Comparison of ENCODE assay signal across 9 mouse cellular contexts in genomic region chr8:112411213-112411612, GRCm38 (mm10).
DNase-seq lines count a peak whose midpoint lies in the region; ATAC-seq and TF ChIP-seq lines count a peak whose summit lies in the region.
"Had no signal": no experiment of that assay in that cellular context is flagged by ENCODE, and none has a peak within 500 bp of the region (broad histone marks: within the 10 kb centered on the region; RNA-seq: fewer than 3 reads in every experiment).

No protein-coding gene starts in this region.

- ATAC-seq in intestine, embryonic 14.5 days (replicated peaks; ENCODE audit: low FRiP score, low TSS enrichment, low read depth): no peak
- ATAC-seq in intestine, embryonic 15.5 days: no peak
- no peak for ATAC-seq in midbrain, postnatal 0 days (ENCODE audit: low FRiP score)

- DNase-seq in intestine, embryonic 14.5 days (ENCODE audit: low spot score): peak; percentile 60
- peak; percentile 21 for DNase-seq in urinary bladder, postnatal 25 days (ENCODE audit: low spot score)
- no peak for DNase-seq in urinary bladder, postnatal 10 days (ENCODE audit: low spot score)
- peak; percentile 25 to 46 for DNase-seq in cerebellum, adult 18-20 months
- DNase-seq in kidney, adult 9 months: peak; percentile 55
- DNase-seq in midbrain, postnatal 0 days (ENCODE audit: low spot score): peak; percentile 36
- no peak for DNase-seq in Muller cell, postnatal 12 days (ENCODE audit: inconsistent ontology term)

- no peaks in the 10 kb centered on the region for H3K4me1 ChIP-seq in intestine, embryonic 14.5 days (replicated peaks; ENCODE audit: control insufficient read depth, insufficient read depth, low read length)
- no peaks in the 10 kb centered on the region for H3K4me1 ChIP-seq in intestine, embryonic 15.5 days (replicated peaks)
- no peaks in the 10 kb centered on the region for H3K4me1 ChIP-seq in midbrain, postnatal 0 days (ENCODE audit: insufficient read depth, low read length)

- H3K27me3 ChIP-seq in intestine, embryonic 14.5 days (replicated peaks; ENCODE audit: control insufficient read depth, insufficient read depth, low read length): no peaks in the 10 kb centered on the region
- H3K27me3 ChIP-seq in intestine, embryonic 15.5 days (replicated peaks): no peaks in the 10 kb centered on the region
- no peaks in the 10 kb centered on the region for H3K27me3 ChIP-seq in midbrain, postnatal 0 days (ENCODE audit: insufficient read depth, low read length)

- H3K9me3 ChIP-seq in intestine, embryonic 14.5 days (ENCODE audit: control insufficient read depth, low read length): no peaks in the 10 kb centered on the region
- H3K9me3 ChIP-seq in intestine, embryonic 15.5 days: no peaks in the 10 kb centered on the region
- no peaks in the 10 kb centered on the region for H3K9me3 ChIP-seq in midbrain, postnatal 0 days (ENCODE audit: low read length)

- H3K36me3 ChIP-seq in intestine, embryonic 14.5 days (ENCODE audit: control insufficient read depth, insufficient read depth, low read length): no peaks in the 10 kb centered on the region
- H3K36me3 ChIP-seq in intestine, embryonic 15.5 days: no peaks in the 10 kb centered on the region
- H3K36me3 ChIP-seq in midbrain, postnatal 0 days (ENCODE audit: insufficient read depth, low read length): no peaks in the 10 kb centered on the region

- 19% methylated on average over 6 of the region's 6 CpGs for WGBS in intestine, embryonic 14.5 days
- 16% methylated on average over 6 of the region's 6 CpGs for WGBS in intestine, embryonic 15.5 days
- 30% methylated on average over 6 of the region's 6 CpGs for WGBS in midbrain, postnatal 0 days

- no peak overlapping the region for H3K27ac ChIP-seq in intestine, embryonic 14.5 days (ENCODE audit: low read depth)
- H3K27ac ChIP-seq in intestine, embryonic 15.5 days: no peak overlapping the region
- no peak overlapping the region for H3K27ac ChIP-seq in midbrain, postnatal 0 days (ENCODE audit: low read depth, low read length)

- no peak overlapping the region for H3K4me3 ChIP-seq in intestine, embryonic 14.5 days (ENCODE audit: low read depth, low read length)
- no peak overlapping the region for H3K4me3 ChIP-seq in intestine, embryonic 15.5 days (replicated peaks)
- no peak overlapping the region for H3K4me3 ChIP-seq in midbrain, postnatal 0 days (ENCODE audit: low read depth, low read length)
- H3K4me3 ChIP-seq: erythroblast, embryonic 14.5 days had no signal

- H3K9ac ChIP-seq in intestine, embryonic 14.5 days (ENCODE audit: low read length): no peak overlapping the region
- H3K9ac ChIP-seq in intestine, embryonic 15.5 days: no peak overlapping the region
- H3K9ac ChIP-seq in midbrain, postnatal 0 days (replicated peaks; ENCODE audit: low read length, poor library complexity, severe bottlenecking): no peak overlapping the region

- no peak overlapping the region for H3K4me2 ChIP-seq in intestine, embryonic 14.5 days (ENCODE audit: low read length)
- H3K4me2 ChIP-seq in intestine, embryonic 15.5 days (replicated peaks): no peak overlapping the region
- no peak overlapping the region for H3K4me2 ChIP-seq in midbrain, postnatal 0 days (ENCODE audit: low read depth, low read length, poor library complexity, severe bottlenecking)

- TF ChIP-seq CTCF in midbrain, postnatal 0 days (IDR thresholded peaks at IDR 0.05): peak; percentile 61

Comparison
In these comparisons a context has a peak if more than half of its experiments do, and no peak if none do; other contexts are left out.
1. DNase-seq: peak in intestine, embryonic 14.5 days (single experiment), urinary bladder, postnatal 25 days (single experiment), cerebellum, adult 18-20 months (2 of 2), kidney, adult 9 months (single experiment) and midbrain, postnatal 0 days (single experiment); none in urinary bladder, postnatal 10 days (single experiment) and Muller cell, postnatal 12 days (single experiment).